Mouse (Mus musculus) MEL (cell line): ENCODE results near the gene Csad.

Experiments
- CTCF ChIP-seq, 3 experiments: IDR thresholded peaks in 2 of 3; conservative IDR thresholded peaks in 1 of 3; 2 replicates each; pipeline ENCODE4 v1.5.1; 2011 to 2012; ENCODE audit warnings: low read length in 3 of 3, low read depth in 2 of 3, mild to moderate bottlenecking in 2 of 3, improper control_type of control experiment in 1 of 3, inconsistent platforms in 1 of 3, mixed read lengths in 1 of 3, moderate library complexity in 1 of 3; ENCODE audit not compliant: control insufficient read depth in 1 of 3, insufficient read depth in 1 of 3, poor library complexity in 1 of 3, severe bottlenecking in 1 of 3
- ELF1 ChIP-seq: IDR thresholded peaks from 2 replicates; pipeline ENCODE4 v1.6.1; 2014; ENCODE audit warnings: low read depth, mild to moderate bottlenecking, inconsistent platforms, low read length, improper control_type of control experiment, moderate library complexity
- EP300 ChIP-seq, 2 experiments: IDR thresholded peaks; 2 replicates each; pipeline ENCODE4 v1.6.1; 2011; ENCODE audit warnings: improper control_type of control experiment in 2 of 2, low read length in 2 of 2, low read depth in 1 of 2, mild to moderate bottlenecking in 1 of 2
- POLR2A ChIP-seq, 2 experiments: IDR thresholded peaks; 2 replicates each; pipeline ENCODE4 v1.6.1; 2011 to 2012; ENCODE audit warnings: low read length in 2 of 2, mild to moderate bottlenecking in 2 of 2, control low read depth in 1 of 2, improper control_type of control experiment in 1 of 2, low read depth in 1 of 2, moderate library complexity in 1 of 2; ENCODE audit not compliant: control insufficient read depth in 1 of 2, insufficient read depth in 1 of 2, poor library complexity in 1 of 2
- SIN3A ChIP-seq: IDR thresholded peaks from 2 replicates; pipeline ENCODE4 v1.6.1; 2012; ENCODE audit warnings: low read length, improper control_type of control experiment, inconsistent platforms
- SMC3 ChIP-seq: IDR thresholded peaks from 2 replicates; pipeline ENCODE4 v1.6.1; 2011; ENCODE audit warnings: low read depth, low read length, improper control_type of control experiment
- TCF12 ChIP-seq: IDR thresholded peaks from 2 replicates; pipeline ENCODE4 v1.6.1; 2014; ENCODE audit warnings: low read depth, mild to moderate bottlenecking, inconsistent platforms, low read length, improper control_type of control experiment, moderate library complexity
- USF1 ChIP-seq: IDR thresholded peaks from 2 replicates; pipeline ENCODE4 v1.6.1; 2014; ENCODE audit warnings: low read depth, mild to moderate bottlenecking, inconsistent platforms, low read length, improper control_type of control experiment, moderate library complexity
- ZC3H11A ChIP-seq: IDR thresholded peaks from 2 replicates; pipeline ENCODE4 v1.6.1; 2012; ENCODE audit warnings: low read depth, mild to moderate bottlenecking, inconsistent platforms, low read length, improper control_type of control experiment

GRCm38 (mm10) chr15:102183076-102183475 is 21.4 kb downstream of the Csad start:
- TF ChIP-seq POLR2A (IDR thresholded peaks at IDR 0.05; ENCODE audit: control insufficient read depth in 1 of 2, insufficient read depth in 1 of 2, low read depth in 1 of 2, low read length in 2 of 2, poor library complexity in 1 of 2) (no peak), EP300 (IDR thresholded peaks at IDR 0.05; ENCODE audit: low read depth in 1 of 2, low read length in 2 of 2) (no peak), SIN3A (no peak), CTCF (IDR thresholded peaks at IDR 0.05 in 2 of 3, conservative IDR thresholded peaks at IDR 0.05 in 1 of 3; ENCODE audit: control insufficient read depth in 1 of 3, insufficient read depth in 1 of 3, low read depth in 2 of 3, low read length in 3 of 3, poor library complexity in 1 of 3, severe bottlenecking in 1 of 3) (no peak), ZC3H11A (no peak), SMC3 (no peak), TCF12 (no peak), USF1 (no peak), ELF1 (no peak)
